Mouse (Mus musculus) E14TG2a.4 (cell line): Measurements from ENCODE around the gene Dennd6b.

ENCODE experiments used
- CTCF ChIP-seq: conservative IDR thresholded peaks from 2 replicates; pipeline ENCODE4 v1.5.1; 2014; ENCODE audit warnings: low read length
- NANOG ChIP-seq: IDR thresholded peaks from 2 replicates; pipeline ENCODE4 v1.6.1; 2014; ENCODE audit warnings: borderline replicate concordance, low read length, mixed read lengths
- POU5F1 ChIP-seq: IDR thresholded peaks from 2 replicates; pipeline ENCODE4 v1.6.1; 2014; ENCODE audit warnings: low read length, borderline replicate concordance

- no peak for TF ChIP-seq CTCF
- TF ChIP-seq POU5F1 = no peak
- TF ChIP-seq NANOG = no peak
Observed at GRCm38 (mm10) chr15:89179630-89179964, 16.7 kb downstream of the Dennd6b start.
